Mouse (Mus musculus) heart, embryonic 12.5 days (tissue): ENCODE data around the gene Bglap3. TPM values are rescaled to one million over a fixed set of nuclear protein-coding genes. Genes with fewer than 3 reads are reported as not detected.

Experiments
- ATAC-seq: fragments of 200-750 bp; cut with Nextera tagmentation; 2 replicates; pipeline ENCODE4 v1.8.0; 2017; ENCODE audit warnings: moderate TSS enrichment, moderate library complexity; ENCODE audit not compliant: insufficient number of reproducible peaks, low FRiP score
- H3K27ac ChIP-seq: fragments of 300-500 bp; sonication (generic); 2 replicates; pipeline ENCODE4 v1.5.1; 2016; ENCODE audit warnings: mild to moderate bottlenecking, moderate library complexity; ENCODE audit not compliant: poor library complexity, severe bottlenecking
- H3K27me3 ChIP-seq: fragments of 300-500 bp; sonication (generic); replicated peaks from 2 replicates; pipeline ENCODE4 v1.6.1; 2016; ENCODE audit warnings: mild to moderate bottlenecking, moderate library complexity
- H3K36me3 ChIP-seq: fragments of 300-500 bp; sonication (generic); 2 replicates; pipeline ENCODE4 v1.6.1; 2016; ENCODE audit warnings: mild to moderate bottlenecking, moderate library complexity
- H3K4me1 ChIP-seq: fragments of 300-500 bp; sonication (generic); replicated peaks from 2 replicates; pipeline ENCODE4 v1.6.1; 2016; ENCODE audit warnings: mild to moderate bottlenecking
- H3K4me2 ChIP-seq: fragments of 300-500 bp; sonication (generic); 2 replicates; pipeline ENCODE4 v1.6.1; 2016; ENCODE audit warnings: mild to moderate bottlenecking, moderate library complexity
- H3K4me3 ChIP-seq: fragments of 300-500 bp; sonication (generic); 2 replicates; pipeline ENCODE4 v1.5.1; 2016; ENCODE audit warnings: mild to moderate bottlenecking
- H3K9ac ChIP-seq: fragments of 300-500 bp; sonication (generic); 2 replicates; pipeline ENCODE4 v1.6.1; 2016; ENCODE audit warnings: mild to moderate bottlenecking, moderate library complexity
- H3K9me3 ChIP-seq: fragments of 300-500 bp; sonication (generic); replicated peaks from 2 replicates; pipeline ENCODE4 v1.6.1; 2016; ENCODE audit warnings: mild to moderate bottlenecking, moderate library complexity
- WGBS: fragments of 180-500 bp; shearing (Covaris S2); methylation state at CpG from one replicate; pipeline ENCODE4 v1.1.7; 2016; 5-methylcytosine and 5-hydroxymethylcytosine counted together
- polyA plus RNA-seq: library from polyadenylated mRNA; unstranded; fragments of >200 nt; fragmentation: Nextera tagmentation; extraction: Ambion mirVana; gene quantifications from 2 replicates; pipeline ENCODE4 v1.2.1, GENCODE M21; 2016

Gene Bglap3
- polyA plus RNA-seq, 1 experiment from 2014 or later: 0.10 TPM

GRCm38 (mm10) chr3:88334029-88334658 lies 38.4 kb downstream of the Bglap3 start:
- Histone ChIP-seq H3K4me1 (peaks cover 33% of the 10 kb centered on the region), H3K9me3 (no peaks in the 10 kb centered on the region), H3K36me3 (peaks cover 13% of the 10 kb centered on the region), H3K4me2 (peak overlapping the region; percentile 81), H3K9ac (peak overlapping the region; percentile 53), H3K27me3 (no peaks in the 10 kb centered on the region), H3K4me3 (no peak overlapping the region), H3K27ac (no peak overlapping the region)
- ATAC-seq: no peak
- 47% methylated on average over 12 of the region's 12 CpGs for WGBS

- Histone ChIP-seq H3K4me1 (peaks cover 15% of the 10 kb centered on the region), H3K27me3 (no peaks in the 10 kb centered on the region), H3K36me3 (peaks cover 34% of the 10 kb centered on the region), H3K9ac (no peak overlapping the region), H3K4me2 (no peak overlapping the region), H3K27ac (no peak overlapping the region), H3K9me3 (no peaks in the 10 kb centered on the region), H3K4me3 (no peak overlapping the region)
- 48% methylated on average over 2 of the region's 2 CpGs for WGBS
- ATAC-seq: no peak
These were observed 41.3 kb downstream of the Bglap3 start for GRCm38 (mm10) chr3:88331282-88331681.

- 78% methylated on average over 5 of the region's 5 CpGs for WGBS
- H3K9me3 ChIP-seq: no peaks in the 10 kb centered on the region
- no peak overlapping the region for H3K4me3 ChIP-seq
- H3K9ac ChIP-seq: no peak overlapping the region
- no peak overlapping the region for H3K27ac ChIP-seq
- H3K36me3 ChIP-seq: peaks cover 36% of the 10 kb centered on the region
- H3K27me3 ChIP-seq: no peaks in the 10 kb centered on the region
- no peak for ATAC-seq
- peaks cover 14% of the 10 kb centered on the region for H3K4me1 ChIP-seq
- no peak overlapping the region for H3K4me2 ChIP-seq
These were observed 43.6 kb downstream of the Bglap3 start for GRCm38 (mm10) chr3:88328956-88329355.

GRCm38 (mm10) chr3:88324951-88325405 lies 47.6 kb downstream of the Bglap3 start, which contains the start of gene Glmp:
Gene Glmp (plus strand): TSS chr3:88325023.
- H3K9ac ChIP-seq: peak within 1 kb of the TSS; percentile 90
- H3K4me2 ChIP-seq: peak within 1 kb of the TSS; percentile 88
- H3K27ac ChIP-seq: no peak within 1 kb of the TSS
- peak; percentile 83 for ATAC-seq
- no peaks in the 10 kb centered on the region for H3K9me3 ChIP-seq
- WGBS: under 1% methylated on average over 10 of the region's 10 CpGs
- H3K36me3 ChIP-seq: peaks cover 62% of the 10 kb centered on the region
- H3K27me3 ChIP-seq: no peaks in the 10 kb centered on the region
- H3K4me3 ChIP-seq: peak within 1 kb of the TSS; percentile 85
- peaks cover 11% of the 10 kb centered on the region for H3K4me1 ChIP-seq

Other genes starting within 250 kb of the Bglap3 start
- 53.5 and 56.6 TPM in 2 replicates for gene Mef2d, start 230.4 kb downstream of the Bglap3 start, polyA plus RNA-seq
- 0.19 TPM in 1 of 2 replicates, not detected in the other for gene Rhbg, start 118.0 kb downstream of the Bglap3 start, polyA plus RNA-seq
- gene Gm38392, start 85.5 kb downstream of the Bglap3 start, polyA plus RNA-seq: not detected in 2 replicates
- 12.7 and 15.0 TPM in 2 replicates for gene Tsacc, start 75.7 kb downstream of the Bglap3 start, polyA plus RNA-seq
- gene Cct3, start 75.6 kb downstream of the Bglap3 start, polyA plus RNA-seq: 426 and 439 TPM in 2 replicates
- 167 and 172 TPM in 2 replicates for gene Glmp, start 47.7 kb downstream of the Bglap3 start, polyA plus RNA-seq
- gene Tmem79, start 36.6 kb downstream of the Bglap3 start, polyA plus RNA-seq: 1.4 and 1.9 TPM in 2 replicates
- 53.9 and 57.5 TPM in 2 replicates for gene Smg5, start 36.5 kb downstream of the Bglap3 start, polyA plus RNA-seq
- 3.6 and 4.3 TPM in 2 replicates for gene Paqr6, start 8.2 kb downstream of the Bglap3 start, polyA plus RNA-seq
- gene Bglap2, start 6.0 kb upstream of the Bglap3 start, polyA plus RNA-seq: not detected in 2 replicates
- gene Bglap, start 11.7 kb upstream of the Bglap3 start, polyA plus RNA-seq: not detected in 2 replicates
- gene Pmf1, start 37.6 kb upstream of the Bglap3 start, polyA plus RNA-seq: 100 and 104 TPM in 2 replicates
- 14.1 and 14.3 TPM in 2 replicates for gene Slc25a44, start 52.4 kb upstream of the Bglap3 start, polyA plus RNA-seq
- gene Sema4a, start 88.4 kb upstream of the Bglap3 start, polyA plus RNA-seq: 0.92 and 1.3 TPM in 2 replicates
- 108 and 113 TPM in 2 replicates for gene Lmna, start 137.2 kb upstream of the Bglap3 start, polyA plus RNA-seq
- gene Mex3a, start 159.7 kb upstream of the Bglap3 start, polyA plus RNA-seq: 11.8 and 13.9 TPM in 2 replicates
- gene Rab25, start 175.6 kb upstream of the Bglap3 start, polyA plus RNA-seq: 0.55 TPM in 1 of 2 replicates, not detected in the other
- gene Lamtor2, start 180.3 kb upstream of the Bglap3 start, polyA plus RNA-seq: 108 and 114 TPM in 2 replicates
- gene Ubqln4, start 181.0 kb upstream of the Bglap3 start, polyA plus RNA-seq: 46.5 and 47.9 TPM in 2 replicates
- 181 and 185 TPM in 2 replicates for gene Ssr2, start 203.1 kb upstream of the Bglap3 start, polyA plus RNA-seq
- 84.5 and 91.8 TPM in 2 replicates for gene Arhgef2, start 233.2 kb upstream of the Bglap3 start, polyA plus RNA-seq